Mouse (Mus musculus): ENCODE measurements around the gene Ifng. TPM values are rescaled to one million over a fixed set of nuclear protein-coding genes. Genes with fewer than 3 reads are reported as not detected.
"Not testable (repeated sequence)": the region's sequence is repeated elsewhere in the genome, so short reads cannot be mapped to it uniquely, and the experiment has no call there.

Gene Ifng
- polyA plus RNA-seq, 1 experiment from 2014 or later: not detected

DNA sequence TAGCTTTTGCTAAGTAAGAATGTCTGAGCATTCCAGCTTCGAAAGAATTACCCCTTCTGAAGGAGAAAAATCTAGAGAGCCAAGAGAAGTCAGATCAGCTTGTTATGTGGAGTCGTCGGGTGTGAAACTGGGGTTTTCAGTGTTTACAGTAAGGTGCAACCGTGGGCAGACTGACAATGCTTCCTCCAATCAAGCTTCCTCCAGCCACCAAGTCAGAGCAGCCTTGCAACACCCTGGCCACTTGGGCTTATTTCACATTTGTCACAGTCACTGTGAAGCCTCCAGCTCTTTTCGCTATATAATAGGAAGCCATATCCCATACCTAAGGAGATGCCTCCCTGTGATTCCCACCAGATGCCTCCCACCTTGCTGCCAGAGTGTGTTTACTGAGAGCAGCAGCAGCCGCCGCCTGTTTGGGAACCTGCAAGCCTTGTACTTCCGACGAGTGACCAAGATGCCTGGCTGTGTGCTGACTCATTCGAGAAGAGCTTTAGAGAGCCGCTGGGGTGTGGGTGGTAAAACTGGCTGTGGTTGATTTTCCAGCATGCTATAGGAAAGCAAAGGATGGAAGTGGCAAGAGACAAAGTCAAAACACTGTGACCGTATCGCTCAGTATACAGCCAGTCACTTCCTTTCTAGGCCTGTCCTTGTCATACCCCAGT lies 29.6 kb downstream of the Ifng start:
- Histone ChIP-seq H3K9ac (replicated peaks; ENCODE audit: low read depth, low read length) (no peak overlapping the region), H3K4me1 (ENCODE audit: control insufficient read depth, insufficient read depth, low read length) (no peaks in the 10 kb centered on the region), H3K9me3 (ENCODE audit: control insufficient read depth, low read length) (no peaks in the 10 kb centered on the region), H3K36me3 (ENCODE audit: control insufficient read depth, insufficient read depth, low read length) (no peaks in the 10 kb centered on the region), H3K27me3 (ENCODE audit: control insufficient read depth, insufficient read depth, low read length) (no peaks in the 10 kb centered on the region), H3K4me3 (ENCODE audit: low read depth, low read length) (no peak overlapping the region), H3K4me2 (ENCODE audit: low read depth, low read length) (no peak overlapping the region), H3K27ac (ENCODE audit: low read depth, low read length) (no peak overlapping the region)
- no peak for ATAC-seq (ENCODE audit: low read depth)
- WGBS: 73% methylated on average over 13 of the region's 13 CpGs

DNA sequence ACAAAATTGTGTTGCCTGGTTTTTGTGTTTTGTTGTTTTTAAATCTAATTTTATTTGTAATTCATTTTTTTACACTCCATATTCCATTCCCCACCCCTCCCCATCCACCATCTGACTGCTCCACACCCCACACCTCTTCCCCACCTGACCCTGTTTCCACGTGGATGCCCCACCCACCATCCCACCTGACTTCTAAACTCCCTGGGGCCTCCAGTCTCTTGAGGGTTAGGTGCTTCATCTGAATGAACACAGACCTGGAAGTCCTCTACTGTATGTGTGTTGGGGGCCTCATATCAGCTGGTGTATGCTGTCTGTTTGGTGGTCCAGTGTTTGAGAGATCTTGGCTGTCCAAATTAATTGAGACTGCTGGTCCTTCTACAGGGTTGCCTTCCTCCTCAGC lies 32.0 kb downstream of the Ifng start:
- not testable (repeated sequence) for ATAC-seq (ENCODE audit: low read depth); H3K9ac ChIP-seq (replicated peaks; ENCODE audit: low read depth, low read length); H3K4me1 ChIP-seq (ENCODE audit: control insufficient read depth, insufficient read depth, low read length); H3K4me3 ChIP-seq (ENCODE audit: low read depth, low read length); H3K27me3 ChIP-seq (ENCODE audit: control insufficient read depth, insufficient read depth, low read length); H3K27ac ChIP-seq (ENCODE audit: low read depth, low read length); H3K36me3 ChIP-seq (ENCODE audit: control insufficient read depth, insufficient read depth, low read length); H3K9me3 ChIP-seq (ENCODE audit: control insufficient read depth, low read length); H3K4me2 ChIP-seq (ENCODE audit: low read depth, low read length)
- WGBS: 79% methylated on average over 1 of the region's 1 CpGs

DNA sequence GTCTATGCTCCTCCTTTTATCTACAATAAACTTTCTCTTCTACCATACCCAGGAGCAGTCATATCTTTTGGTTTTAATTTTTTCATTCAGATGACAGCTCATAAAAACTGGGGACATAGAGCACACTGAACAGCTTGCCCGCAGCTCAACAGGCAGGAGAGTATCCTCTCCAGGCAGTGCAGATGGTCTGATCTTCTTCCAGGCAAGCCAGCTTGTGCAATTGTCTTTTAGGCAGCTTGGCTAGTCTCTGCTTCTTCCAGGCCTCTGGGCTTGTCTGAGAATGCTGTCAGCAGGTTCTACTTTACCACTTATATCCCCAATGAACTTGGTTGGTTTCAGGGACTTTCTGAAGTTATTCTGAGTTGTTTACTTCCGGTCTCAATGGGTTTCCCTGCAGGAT lies 35.9 kb downstream of the Ifng start:
- no peak for ATAC-seq (ENCODE audit: low read depth)
- WGBS: 88% methylated on average over 2 of the region's 2 CpGs
- Histone ChIP-seq H3K36me3 (ENCODE audit: control insufficient read depth, insufficient read depth, low read length) (no peaks in the 10 kb centered on the region), H3K27ac (ENCODE audit: low read depth, low read length) (no peak overlapping the region), H3K9ac (replicated peaks; ENCODE audit: low read depth, low read length) (no peak overlapping the region), H3K4me3 (ENCODE audit: low read depth, low read length) (no peak overlapping the region), H3K9me3 (ENCODE audit: control insufficient read depth, low read length) (no peaks in the 10 kb centered on the region), H3K4me1 (ENCODE audit: control insufficient read depth, insufficient read depth, low read length) (no peaks in the 10 kb centered on the region), H3K27me3 (ENCODE audit: control insufficient read depth, insufficient read depth, low read length) (no peaks in the 10 kb centered on the region), H3K4me2 (ENCODE audit: low read depth, low read length) (no peak overlapping the region)

DNA sequence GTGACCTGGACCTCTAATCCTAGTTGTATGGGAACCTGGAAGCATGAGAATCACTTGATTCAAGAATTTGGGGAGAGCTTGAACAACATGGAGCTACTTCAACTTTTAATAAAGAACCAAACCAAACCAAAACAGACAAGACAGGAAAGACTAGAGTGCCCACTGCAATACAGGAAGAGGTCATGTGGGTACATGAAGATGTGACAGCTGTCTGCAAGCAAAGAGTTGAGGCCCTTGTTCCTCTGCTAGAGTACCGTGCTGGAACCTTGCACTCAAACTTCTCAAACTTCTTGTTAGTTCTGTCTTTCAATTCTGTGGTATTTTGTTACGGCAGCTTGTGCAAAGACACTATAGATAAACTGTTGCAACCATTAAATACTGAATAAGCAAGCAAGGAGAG lies 36.5 kb downstream of the Ifng start:
- WGBS: 89% methylated on average over 2 of the region's 2 CpGs
- H3K9ac ChIP-seq (replicated peaks; ENCODE audit: low read depth, low read length): no peak overlapping the region
- H3K36me3 ChIP-seq (ENCODE audit: control insufficient read depth, insufficient read depth, low read length): no peaks in the 10 kb centered on the region

DNA sequence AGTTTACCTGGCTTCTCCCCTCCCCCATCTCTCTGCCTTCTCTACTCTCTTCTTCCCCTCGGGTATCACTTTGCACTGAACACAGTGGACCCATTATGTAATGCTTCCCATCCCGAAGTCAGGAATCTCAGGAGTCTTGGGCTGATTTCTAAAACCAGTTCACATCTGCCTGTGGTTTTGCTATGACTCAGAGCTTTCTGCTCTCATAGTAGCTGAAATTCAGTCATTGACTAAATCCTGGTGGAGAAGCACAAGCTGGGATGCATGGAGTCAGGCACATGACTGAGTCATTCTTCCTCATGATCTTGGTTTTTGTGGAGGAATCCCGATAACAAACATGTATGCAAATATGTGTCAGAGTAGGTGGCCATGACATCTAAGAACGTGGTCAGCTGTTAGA lies 38.4 kb downstream of the Ifng start:
- Histone ChIP-seq H3K27ac (ENCODE audit: low read depth, low read length) (no peak overlapping the region), H3K4me1 (ENCODE audit: control insufficient read depth, insufficient read depth, low read length) (no peaks in the 10 kb centered on the region), H3K4me3 (ENCODE audit: low read depth, low read length) (no peak overlapping the region), H3K9me3 (ENCODE audit: control insufficient read depth, low read length) (no peaks in the 10 kb centered on the region), H3K27me3 (ENCODE audit: control insufficient read depth, insufficient read depth, low read length) (no peaks in the 10 kb centered on the region), H3K4me2 (ENCODE audit: low read depth, low read length) (no peak overlapping the region), H3K9ac (replicated peaks; ENCODE audit: low read depth, low read length) (no peak overlapping the region), H3K36me3 (ENCODE audit: control insufficient read depth, insufficient read depth, low read length) (no peaks in the 10 kb centered on the region)
- no peak for ATAC-seq (ENCODE audit: low read depth)
- WGBS: 88% methylated on average over 4 of the region's 4 CpGs

More for the DNA sequence above, 36.5 kb downstream of the Ifng start:
- Histone ChIP-seq H3K4me3 (ENCODE audit: low read depth, low read length) (no peak overlapping the region), H3K27me3 (ENCODE audit: control insufficient read depth, insufficient read depth, low read length) (no peaks in the 10 kb centered on the region), H3K27ac (ENCODE audit: low read depth, low read length) (no peak overlapping the region), H3K9me3 (ENCODE audit: control insufficient read depth, low read length) (no peaks in the 10 kb centered on the region), H3K4me1 (ENCODE audit: control insufficient read depth, insufficient read depth, low read length) (no peaks in the 10 kb centered on the region), H3K4me2 (ENCODE audit: low read depth, low read length) (no peak overlapping the region)
- no peak for ATAC-seq (ENCODE audit: low read depth)

DNA sequence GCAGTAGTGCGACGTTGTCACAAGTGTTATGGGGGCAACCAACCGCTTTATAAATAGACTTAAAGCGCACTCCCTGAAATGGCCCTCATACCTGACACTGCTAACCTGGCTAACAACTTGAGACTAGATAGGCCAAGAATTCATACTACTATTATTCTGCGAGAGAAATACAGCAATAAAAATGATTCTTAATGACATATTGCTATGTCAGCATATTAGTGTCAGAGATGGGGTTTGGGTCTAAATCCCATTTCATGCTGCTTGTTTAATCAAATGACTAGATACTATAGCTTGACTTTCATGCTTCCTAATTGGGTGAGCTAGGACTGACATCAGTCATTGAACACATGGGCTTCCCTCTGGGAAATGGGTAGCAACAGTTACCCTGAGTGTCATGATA lies 39.3 kb downstream of the Ifng start:
- ATAC-seq (ENCODE audit: low read depth): no peak
- Histone ChIP-seq H3K9ac (replicated peaks; ENCODE audit: low read depth, low read length) (no peak overlapping the region), H3K27me3 (ENCODE audit: control insufficient read depth, insufficient read depth, low read length) (no peaks in the 10 kb centered on the region), H3K4me3 (ENCODE audit: low read depth, low read length) (no peak overlapping the region), H3K4me1 (ENCODE audit: control insufficient read depth, insufficient read depth, low read length) (no peaks in the 10 kb centered on the region), H3K36me3 (ENCODE audit: control insufficient read depth, insufficient read depth, low read length) (no peaks in the 10 kb centered on the region), H3K9me3 (ENCODE audit: control insufficient read depth, low read length) (no peaks in the 10 kb centered on the region), H3K27ac (ENCODE audit: low read depth, low read length) (no peak overlapping the region), H3K4me2 (ENCODE audit: low read depth, low read length) (no peak overlapping the region)
- 95% methylated on average over 5 of the region's 5 CpGs for WGBS

DNA sequence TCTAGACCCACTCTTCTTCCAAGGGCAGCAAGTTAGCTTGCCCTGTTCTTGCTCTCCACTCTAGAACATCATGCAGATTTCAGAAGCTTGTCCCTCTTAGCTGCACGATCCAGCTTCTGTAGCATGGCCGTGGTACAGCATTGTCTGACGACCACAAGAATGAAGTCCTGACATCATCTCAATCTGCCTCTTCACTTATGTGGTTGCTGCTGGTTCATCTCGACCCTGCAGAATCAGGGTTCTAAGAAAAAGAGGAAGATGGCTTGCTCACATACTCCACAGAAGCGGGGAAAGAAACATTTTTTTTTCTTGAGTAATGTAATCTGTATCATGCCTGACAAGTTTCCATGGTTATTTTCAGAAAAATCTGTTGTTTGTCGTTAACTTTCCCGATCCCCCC lies 39.9 kb downstream of the Ifng start:
- Histone ChIP-seq H3K36me3 (ENCODE audit: control insufficient read depth, insufficient read depth, low read length) (no peaks in the 10 kb centered on the region), H3K4me3 (ENCODE audit: low read depth, low read length) (no peak overlapping the region), H3K4me1 (ENCODE audit: control insufficient read depth, insufficient read depth, low read length) (no peaks in the 10 kb centered on the region), H3K27me3 (ENCODE audit: control insufficient read depth, insufficient read depth, low read length) (no peaks in the 10 kb centered on the region), H3K9me3 (ENCODE audit: control insufficient read depth, low read length) (no peaks in the 10 kb centered on the region), H3K4me2 (ENCODE audit: low read depth, low read length) (no peak overlapping the region), H3K9ac (replicated peaks; ENCODE audit: low read depth, low read length) (no peak overlapping the region), H3K27ac (ENCODE audit: low read depth, low read length) (no peak overlapping the region)
- 89% methylated on average over 7 of the region's 7 CpGs for WGBS
- ATAC-seq (ENCODE audit: low read depth): no peak

DNA sequence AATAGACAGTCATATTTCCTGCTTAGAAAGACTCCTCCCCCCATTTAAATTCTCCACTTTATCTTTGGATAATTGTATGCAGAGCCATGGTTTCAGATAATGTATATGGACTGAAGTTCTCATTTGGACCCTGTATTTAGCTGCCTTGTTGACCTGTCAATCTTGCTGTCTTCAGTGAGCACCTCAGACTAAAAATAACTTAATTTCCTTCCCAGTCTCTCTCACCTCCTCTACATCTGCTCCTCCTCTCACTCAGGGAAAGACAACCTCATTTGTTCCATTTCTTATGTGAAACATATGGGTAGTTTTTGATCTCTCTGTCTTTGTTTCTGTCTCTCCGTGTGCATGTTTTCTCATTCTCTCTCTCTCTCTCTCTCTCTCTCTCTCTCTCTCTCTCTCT lies 53.3 kb downstream of the Ifng start:
- Histone ChIP-seq H3K27me3 (ENCODE audit: control insufficient read depth, insufficient read depth, low read length) (no peaks in the 10 kb centered on the region), H3K9me3 (ENCODE audit: control insufficient read depth, low read length) (no peaks in the 10 kb centered on the region), H3K4me3 (ENCODE audit: low read depth, low read length) (no peak overlapping the region), H3K27ac (ENCODE audit: low read depth, low read length) (no peak overlapping the region), H3K4me2 (ENCODE audit: low read depth, low read length) (no peak overlapping the region), H3K36me3 (ENCODE audit: control insufficient read depth, insufficient read depth, low read length) (no peaks in the 10 kb centered on the region), H3K9ac (replicated peaks; ENCODE audit: low read depth, low read length) (no peak overlapping the region), H3K4me1 (ENCODE audit: control insufficient read depth, insufficient read depth, low read length) (no peaks in the 10 kb centered on the region)
- no peak for ATAC-seq (ENCODE audit: low read depth)
- WGBS: 89% methylated on average over 1 of the region's 1 CpGs

DNA sequence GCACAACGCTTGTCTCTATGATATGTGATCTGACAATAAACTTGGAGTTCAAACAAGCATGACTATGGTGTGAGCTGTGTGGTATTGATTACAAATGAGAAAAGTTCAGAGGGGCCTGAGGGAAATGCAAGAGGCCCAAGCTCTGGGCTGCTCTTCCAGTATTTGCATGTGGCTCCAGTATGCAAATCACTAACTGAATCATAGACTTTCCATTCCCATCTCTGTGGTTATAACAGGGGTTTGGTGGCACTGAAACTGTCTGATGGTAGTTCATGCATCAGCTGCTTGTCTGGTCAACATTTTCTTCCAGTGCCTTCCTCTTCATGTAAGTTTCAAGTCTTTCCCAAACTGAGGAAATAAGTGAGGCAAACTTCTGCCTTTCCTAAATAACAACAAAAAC lies 54.5 kb downstream of the Ifng start:
- no peaks in the 10 kb centered on the region for H3K9me3 ChIP-seq (ENCODE audit: control insufficient read depth, low read length)
- no peaks in the 10 kb centered on the region for H3K36me3 ChIP-seq (ENCODE audit: control insufficient read depth, insufficient read depth, low read length)
- ATAC-seq (ENCODE audit: low read depth): no peak
- H3K4me1 ChIP-seq (ENCODE audit: control insufficient read depth, insufficient read depth, low read length): no peaks in the 10 kb centered on the region
- WGBS: 73% methylated on average over 1 of the region's 1 CpGs
- no peaks in the 10 kb centered on the region for H3K27me3 ChIP-seq (ENCODE audit: control insufficient read depth, insufficient read depth, low read length)
- H3K4me2 ChIP-seq (ENCODE audit: low read depth, low read length): no peak overlapping the region
- H3K27ac ChIP-seq (ENCODE audit: low read depth, low read length): no peak overlapping the region
- no peak overlapping the region for H3K4me3 ChIP-seq (ENCODE audit: low read depth, low read length)
- no peak overlapping the region for H3K9ac ChIP-seq (replicated peaks; ENCODE audit: low read depth, low read length)

Measured in neural tube, embryonic 14.5 days (tissue).